Mouse (Mus musculus) lung, embryonic 14.5 days (tissue): ENCODE measurements around the gene Alg1. TPM values are rescaled to one million over a fixed set of nuclear protein-coding genes. Genes with fewer than 3 reads are reported as not detected.

ENCODE experiments used
- ATAC-seq: fragments of 200-750 bp; cut with Nextera tagmentation; 2 replicates; pipeline ENCODE4 v1.8.0; 2017; ENCODE audit warnings: mild to moderate bottlenecking, moderate TSS enrichment, moderate library complexity; ENCODE audit not compliant: insufficient read depth
- DNase-seq: peaks from one replicate; pipeline ENCODE4 v3.0.0-alpha.2; 2015
- H3K27ac ChIP-seq: fragments of 300-500 bp; sonication (generic); 2 replicates; pipeline ENCODE4 v1.5.1; 2014; ENCODE audit warnings: low read depth, mild to moderate bottlenecking, moderate library complexity
- H3K27me3 ChIP-seq: fragments of 300-500 bp; sonication (generic); 2 replicates; pipeline ENCODE4 v1.6.1; 2014; ENCODE audit warnings: low read length, control low read depth; ENCODE audit not compliant: insufficient read depth
- H3K36me3 ChIP-seq: fragments of 300-500 bp; sonication (generic); 2 replicates; pipeline ENCODE4 v1.6.1; 2014; ENCODE audit warnings: control low read depth; ENCODE audit not compliant: insufficient read depth
- H3K4me1 ChIP-seq: fragments of 300-500 bp; sonication (generic); 2 replicates; pipeline ENCODE4 v1.6.1; 2014; ENCODE audit warnings: antibody characterized with exemption, control low read depth; ENCODE audit not compliant: insufficient read depth
- H3K4me2 ChIP-seq: fragments of 300-500 bp; sonication (generic); 2 replicates; pipeline ENCODE4 v1.6.1; 2014; ENCODE audit warnings: mild to moderate bottlenecking
- H3K4me3 ChIP-seq: fragments of 300-500 bp; sonication (generic); 2 replicates; pipeline ENCODE4 v1.5.1; 2014; ENCODE audit warnings: low read depth, low read length
- H3K9ac ChIP-seq: fragments of 300-500 bp; sonication (generic); 2 replicates; pipeline ENCODE4 v1.6.1; 2014
- H3K9me3 ChIP-seq: fragments of 300-500 bp; sonication (generic); 2 replicates; pipeline ENCODE4 v1.6.1; 2016; ENCODE audit warnings: low read depth, low read length, control low read depth
- CTCF ChIP-seq: IDR thresholded peaks from 2 replicates; pipeline ENCODE4 v1.5.1; 2016; ENCODE audit warnings: antibody characterized with exemption, low read depth
- WGBS: fragments of 180-500 bp; shearing (Covaris S2); extraction: QIAGEN DNeasy Blood & Tissue Kit; methylation state at CpG from one replicate; pipeline ENCODE4 v1.1.7; 2014; 5-methylcytosine and 5-hydroxymethylcytosine counted together
- microRNA-seq: library from miRNA; unstranded; fragments of <30 nt; microRNA quantifications from one replicate; pipeline ENCODE4, GENCODE M21; 2016; ENCODE audit warnings: borderline number of aligned reads
- polyA plus RNA-seq: library from polyadenylated mRNA; unstranded; fragments of >200 nt; fragmentation: Nextera tagmentation; extraction: Ambion mirVana; gene quantifications from 2 replicates; pipeline ENCODE4 v1.2.1, GENCODE M21; 2014

The Alg1 gene
- polyA plus RNA-seq, 1 experiment from 2014 or later = 32.0 TPM

- Histone ChIP-seq H3K4me1 (no peaks in the 10 kb centered on the region), H3K27me3 (no peaks in the 10 kb centered on the region), H3K4me3 (no peak overlapping the region), H3K27ac (no peak overlapping the region), H3K36me3 (no peaks in the 10 kb centered on the region), H3K9ac (no peak overlapping the region), H3K9me3 (no peaks in the 10 kb centered on the region), H3K4me2 (no peak overlapping the region)
- DNase-seq (no peak), ATAC-seq (no peak)
- no peak for TF ChIP-seq CTCF
- 81% methylated on average over 5 of the region's 5 CpGs for WGBS
Measured at GRCm38 (mm10) chr16:5279571-5280222, 46.3 kb downstream of the Alg1 start.

- ATAC-seq = no peak
- WGBS = 82% methylated on average over 9 of the region's 9 CpGs
Measured at GRCm38 (mm10) chr16:5282686-5283085, 49.3 kb downstream of the Alg1 start.

GRCm38 (mm10) chr16:5285376-5285775 lies 52.0 kb downstream of the Alg1 start:
- no peak for TF ChIP-seq CTCF
- no peak overlapping the region for H3K27ac ChIP-seq
- no peaks in the 10 kb centered on the region for H3K4me1 ChIP-seq
- DNase-seq (no peak), ATAC-seq (no peak)
- H3K27me3 ChIP-seq = no peaks in the 10 kb centered on the region
- no peak overlapping the region for H3K9ac ChIP-seq
- no peaks in the 10 kb centered on the region for H3K36me3 ChIP-seq
- no peaks in the 10 kb centered on the region for H3K9me3 ChIP-seq
- H3K4me2 ChIP-seq = no peak overlapping the region
- WGBS = 61% methylated on average over 3 of the region's 3 CpGs
- H3K4me3 ChIP-seq = no peak overlapping the region

More at GRCm38 (mm10) chr16:5282686-5283085, 49.3 kb downstream of the Alg1 start:
- Histone ChIP-seq H3K27ac (no peak overlapping the region), H3K4me3 (no peak overlapping the region), H3K27me3 (no peaks in the 10 kb centered on the region), H3K9ac (no peak overlapping the region), H3K4me2 (no peak overlapping the region), H3K9me3 (no peaks in the 10 kb centered on the region), H3K4me1 (no peaks in the 10 kb centered on the region), H3K36me3 (no peaks in the 10 kb centered on the region)
- no peak for DNase-seq
- no peak for TF ChIP-seq CTCF

Small RNA genes within 50 kb of the gene (microRNA-seq; reads per million reads assigned to microRNA genes)
- not detected for gene Gm23689
- gene Gm26095 = not detected
- not detected for gene Mir6364

Other genes starting within 250 kb of the Alg1 start
- gene Sept12, start 235.8 kb upstream of the Alg1 start, polyA plus RNA-seq = 0.14 and 0.20 TPM in 2 replicates
- 13.5 and 15.8 TPM in 2 replicates for gene Smim22, start 226.3 kb upstream of the Alg1 start, polyA plus RNA-seq
- gene Rogdi, start 220.1 kb upstream of the Alg1 start, polyA plus RNA-seq = 53.5 and 59.9 TPM in 2 replicates
- gene Glyr1, start 183.8 kb upstream of the Alg1 start, polyA plus RNA-seq = 112 and 117 TPM in 2 replicates
- gene Ubn1, start 183.6 kb upstream of the Alg1 start, polyA plus RNA-seq = 27.0 and 27.3 TPM in 2 replicates
- gene Ppl, start 101.2 kb upstream of the Alg1 start, polyA plus RNA-seq = 3.7 and 4.7 TPM in 2 replicates
- gene Sec14l5, start 86.5 kb upstream of the Alg1 start, polyA plus RNA-seq = 0.49 and 0.86 TPM in 2 replicates
- gene Nagpa, start 29.6 kb upstream of the Alg1 start, polyA plus RNA-seq = 20.8 and 23.3 TPM in 2 replicates
- 3.4 and 4.5 TPM in 2 replicates for gene AU021092, start 11.3 kb upstream of the Alg1 start, polyA plus RNA-seq
- gene Eef2kmt, start 22.4 kb downstream of the Alg1 start, polyA plus RNA-seq = 27.2 and 28.4 TPM in 2 replicates